Mouse (Mus musculus): ENCODE data around the gene Arhgdib. TPM values are rescaled to one million over a fixed set of nuclear protein-coding genes. Genes with fewer than 3 reads are reported as not detected.

Gene Arhgdib
- 10 to 100 TPM; 10.2 to 13.0 TPM for total RNA-seq (2021)
- long read RNA-seq, experiment 1, partial matches to known transcripts: 0 of 6 reads
- long read RNA-seq, experiment 1, other reads (novel, unspliced or antisense): 1 of 6 reads
- long read RNA-seq, experiment 2, transcript Arhgdib-201 (6 exons, 1,193 nt): major isoform, 5 of 5 reads
- long read RNA-seq, experiment 2, partial matches to known transcripts: 0 of 5 reads
- long read RNA-seq, experiment 2, other reads (novel, unspliced or antisense): 0 of 5 reads

GRCm38 (mm10) chr6:136941051-136942021 lies at the start of gene Arhgdib:
TSS of gene Arhgdib (minus strand) at chr6:136941899.
- DNase-seq (ENCODE audit: extremely low spot score in 1 of 2, low spot score in 2 of 2): no peak
- H3K4me3 ChIP-seq: 0 out of 2 replicates have a peak within 1 kb of the TSS, but pooled peaks have one; percentile 17
- intact Hi-C loops (cut with DNase I): no loop called here
- H3K27ac ChIP-seq: peak within 1 kb of the TSS; percentile 78
- TF ChIP-seq CTCF (IDR thresholded peaks at IDR 0.05): no peak

- no peak overlapping the region for H3K4me3 ChIP-seq
- TF ChIP-seq CTCF (IDR thresholded peaks at IDR 0.05): no peak
- no peak for DNase-seq (ENCODE audit: extremely low spot score in 1 of 2, low spot score in 2 of 2)
- H3K27ac ChIP-seq: no peak overlapping the region
- intact Hi-C loops (cut with DNase I): no loop called here
These were observed 48.9 kb upstream of the Arhgdib start for GRCm38 (mm10) chr6:136990557-136990956.

GRCm38 (mm10) chr6:136989824-136990497 lies 48.3 kb upstream of the Arhgdib start:
- TF ChIP-seq CTCF (IDR thresholded peaks at IDR 0.05): no peak
- no peak for DNase-seq (ENCODE audit: extremely low spot score in 1 of 2, low spot score in 2 of 2)
- intact Hi-C loops (cut with DNase I): no loop called here
- Histone ChIP-seq H3K4me3 (no peak overlapping the region), H3K27ac (no peak overlapping the region)

GRCm38 (mm10) chr6:136988536-136989060 lies 46.9 kb upstream of the Arhgdib start:
- no peak for TF ChIP-seq CTCF (IDR thresholded peaks at IDR 0.05)
- Histone ChIP-seq H3K4me3 (no peak overlapping the region), H3K27ac (no peak overlapping the region)
- no peak for DNase-seq (ENCODE audit: extremely low spot score in 1 of 2, low spot score in 2 of 2)
- intact Hi-C loops (cut with DNase I): no loop called here

- no peak for DNase-seq (ENCODE audit: extremely low spot score in 1 of 2, low spot score in 2 of 2)
- intact Hi-C loops (cut with DNase I): no loop called here
These were observed 45.0 kb upstream of the Arhgdib start for GRCm38 (mm10) chr6:136986718-136987117.

GRCm38 (mm10) chr6:136986019-136986418 lies 44.3 kb upstream of the Arhgdib start:
- TF ChIP-seq CTCF (IDR thresholded peaks at IDR 0.05): no peak
- intact Hi-C loops (cut with DNase I): no loop called here
- no peak for DNase-seq (ENCODE audit: extremely low spot score in 1 of 2, low spot score in 2 of 2)

More at GRCm38 (mm10) chr6:136986718-136987117, 45.0 kb upstream of the Arhgdib start:
- TF ChIP-seq CTCF (IDR thresholded peaks at IDR 0.05): no peak
- no peak overlapping the region for H3K27ac ChIP-seq
- no peak overlapping the region for H3K4me3 ChIP-seq

GRCm38 (mm10) chr6:136983201-136983600 lies 41.5 kb upstream of the Arhgdib start:
- no peak for TF ChIP-seq CTCF (IDR thresholded peaks at IDR 0.05)

More at GRCm38 (mm10) chr6:136986019-136986418, 44.3 kb upstream of the Arhgdib start:
- Histone ChIP-seq H3K27ac (no peak overlapping the region), H3K4me3 (no peak overlapping the region)

GRCm38 (mm10) chr6:136982581-136982980 lies 40.9 kb upstream of the Arhgdib start:
- DNase-seq (ENCODE audit: extremely low spot score in 1 of 2, low spot score in 2 of 2): no peak
- no peak for TF ChIP-seq CTCF (IDR thresholded peaks at IDR 0.05)
- intact Hi-C loops (cut with DNase I): loop anchor here (5.0 kb wide), 1 partner anchor 120 kb away; no protein-coding TSS in a partner anchor
- no peak overlapping the region for H3K4me3 ChIP-seq
- no peak overlapping the region for H3K27ac ChIP-seq

More at GRCm38 (mm10) chr6:136983201-136983600, 41.5 kb upstream of the Arhgdib start:
- Histone ChIP-seq H3K27ac (no peak overlapping the region), H3K4me3 (no peak overlapping the region)
- no peak for DNase-seq (ENCODE audit: extremely low spot score in 1 of 2, low spot score in 2 of 2)
- intact Hi-C loops (cut with DNase I): loop anchor here (5.0 kb wide), 1 partner anchor 121 kb away; no protein-coding TSS in a partner anchor

GRCm38 (mm10) chr6:136980331-136980746 lies 38.6 kb upstream of the Arhgdib start:
- peak; percentile 65 for TF ChIP-seq CTCF (IDR thresholded peaks at IDR 0.05)
- intact Hi-C loops (cut with DNase I): loop anchor here (5.0 kb wide), 1 partner anchor 118 kb away; no protein-coding TSS in a partner anchor
- no peak for DNase-seq (ENCODE audit: extremely low spot score in 1 of 2, low spot score in 2 of 2)
- no peak overlapping the region for H3K4me3 ChIP-seq
- H3K27ac ChIP-seq: no peak overlapping the region

GRCm38 (mm10) chr6:136979274-136980082 lies 37.8 kb upstream of the Arhgdib start:
- DNase-seq (ENCODE audit: extremely low spot score in 1 of 2, low spot score in 2 of 2): no peak
- H3K4me3 ChIP-seq: no peak overlapping the region
- no peak overlapping the region for H3K27ac ChIP-seq
- intact Hi-C loops (cut with DNase I): loop anchor here (5.0 kb wide), 1 partner anchor 117 kb away; no protein-coding TSS in a partner anchor
- no peak for TF ChIP-seq CTCF (IDR thresholded peaks at IDR 0.05)

Data from left cerebral cortex, adult 2 months (tissue).